Mouse (Mus musculus): ENCODE data around the gene Cd81. TPM values are rescaled to one million over a fixed set of nuclear protein-coding genes. Genes with fewer than 3 reads are reported as not detected.
A peak's percentile ranks its signal among the peaks of the same experiment; 100 is the strongest.

The Cd81 gene
- total RNA-seq, 4 experiments from 2014 or later = 397 to 430 (median 418) TPM

- no peak for DNase-seq (ENCODE audit: low spot score)
These were observed 31.8 kb upstream of the Cd81 start for GRCm38 (mm10) chr7:143020764-143021163.

DNA sequence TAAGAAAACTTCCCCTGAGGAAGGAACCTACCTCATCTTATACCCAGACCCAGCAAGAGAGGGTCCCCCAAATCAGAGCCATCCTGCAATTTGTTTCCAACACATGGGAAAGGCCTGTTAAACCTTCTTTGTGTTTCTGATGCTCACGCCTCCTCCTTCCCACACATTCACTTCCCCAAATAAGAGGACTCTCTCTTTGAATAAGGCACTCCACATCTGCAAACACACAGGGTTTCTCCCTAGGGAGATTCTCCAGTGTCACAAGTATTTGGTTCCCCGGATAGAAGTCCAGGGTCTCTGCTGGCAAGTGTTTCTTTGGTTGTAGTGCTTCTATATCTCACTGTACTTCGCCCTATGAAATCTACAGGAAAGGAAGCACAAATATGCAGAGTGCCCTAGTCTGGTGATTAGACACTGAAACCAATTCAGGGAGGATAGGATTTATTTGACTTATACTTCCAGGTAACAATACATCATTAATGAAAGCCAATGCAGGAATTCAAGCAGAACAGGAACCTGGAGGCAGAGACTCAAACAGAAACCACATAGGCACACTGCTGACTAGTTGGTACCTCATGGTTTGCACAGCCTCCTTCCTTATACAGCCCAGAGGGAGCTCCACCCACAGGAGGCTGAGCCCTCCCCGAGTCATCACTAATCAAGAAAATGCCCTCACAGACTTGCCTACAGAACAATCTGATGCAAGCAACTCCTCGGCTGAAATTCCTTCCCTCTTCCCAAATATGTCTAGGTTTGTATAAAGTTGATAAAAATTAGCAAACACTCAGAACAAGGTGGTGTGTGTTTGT, 31.0 kb upstream of the Cd81 start:
- DNase-seq (ENCODE audit: low spot score) = no peak

DNA sequence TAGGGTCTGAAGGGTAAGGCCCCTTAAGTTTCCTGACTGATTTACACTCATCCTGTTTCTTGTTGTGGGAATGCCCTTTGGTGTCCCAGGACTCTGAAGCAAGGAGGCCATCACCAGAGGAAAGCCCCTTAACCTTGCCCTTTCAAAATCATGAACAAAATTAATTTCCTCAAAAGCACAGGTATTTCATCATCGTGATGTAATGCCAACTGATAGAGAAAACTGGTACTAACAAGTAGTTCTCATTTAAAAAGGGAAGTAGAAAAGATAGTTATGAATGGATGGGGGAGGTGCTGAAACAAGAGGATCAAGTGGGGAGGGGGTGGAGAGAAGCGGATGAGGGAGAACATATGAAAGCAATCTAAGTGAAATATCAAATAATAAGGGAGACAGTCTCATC, 29.0 kb upstream of the Cd81 start:
- DNase-seq (ENCODE audit: low spot score) = no peak

DNA sequence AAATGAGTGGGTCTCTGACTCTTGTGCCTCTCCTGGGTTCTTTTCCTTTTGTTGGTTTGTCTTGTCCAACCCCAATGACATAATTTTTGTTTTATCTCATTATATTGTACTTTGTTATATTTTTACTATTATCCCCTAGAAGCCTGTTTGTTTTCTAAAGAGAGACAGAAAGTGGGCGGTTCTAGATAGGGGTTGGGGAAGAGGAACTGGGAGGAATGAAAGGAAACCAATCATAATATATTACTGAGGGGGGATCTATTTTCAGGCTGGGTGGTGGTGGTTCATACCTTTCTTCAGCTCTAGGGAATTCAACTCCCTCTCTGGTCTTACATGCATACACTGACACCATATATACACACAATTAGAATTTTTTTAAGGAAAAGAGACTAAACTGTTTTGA, 28.2 kb upstream of the Cd81 start:
- no peak for DNase-seq (ENCODE audit: low spot score)

GRCm38 (mm10) chr7:143025496-143025895, 27.0 kb upstream of the Cd81 start:
- no peak for DNase-seq (ENCODE audit: low spot score)

GRCm38 (mm10) chr7:143027196-143027595, 25.3 kb upstream of the Cd81 start:
- no peak for DNase-seq (ENCODE audit: low spot score)

- no peak for DNase-seq (ENCODE audit: low spot score)
These were observed 20.7 kb upstream of the Cd81 start for GRCm38 (mm10) chr7:143031816-143032215.

GRCm38 (mm10) chr7:143033581-143033980, 19.0 kb upstream of the Cd81 start:
- DNase-seq (ENCODE audit: low spot score) = no peak

DNA sequence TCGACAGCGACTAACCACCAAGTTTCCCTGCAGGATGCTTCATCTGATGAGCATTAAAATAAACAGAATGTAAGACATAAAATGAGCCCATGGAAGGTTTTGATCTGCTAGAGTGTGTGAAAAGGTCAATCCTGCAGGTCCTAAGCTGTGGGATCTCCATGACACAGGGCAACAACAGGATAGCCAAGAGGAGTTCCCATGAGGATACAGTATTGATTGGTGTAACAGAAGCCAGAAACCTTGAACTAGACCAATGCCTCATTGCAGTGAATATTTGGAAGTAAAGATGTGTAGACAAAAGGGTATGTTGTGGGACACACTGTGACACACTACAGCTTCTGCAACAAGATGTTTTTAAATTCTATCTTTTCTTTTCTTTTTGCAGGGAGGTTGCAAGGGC, 18.4 kb upstream of the Cd81 start:
- no peak for DNase-seq (ENCODE audit: low spot score)

DNA sequence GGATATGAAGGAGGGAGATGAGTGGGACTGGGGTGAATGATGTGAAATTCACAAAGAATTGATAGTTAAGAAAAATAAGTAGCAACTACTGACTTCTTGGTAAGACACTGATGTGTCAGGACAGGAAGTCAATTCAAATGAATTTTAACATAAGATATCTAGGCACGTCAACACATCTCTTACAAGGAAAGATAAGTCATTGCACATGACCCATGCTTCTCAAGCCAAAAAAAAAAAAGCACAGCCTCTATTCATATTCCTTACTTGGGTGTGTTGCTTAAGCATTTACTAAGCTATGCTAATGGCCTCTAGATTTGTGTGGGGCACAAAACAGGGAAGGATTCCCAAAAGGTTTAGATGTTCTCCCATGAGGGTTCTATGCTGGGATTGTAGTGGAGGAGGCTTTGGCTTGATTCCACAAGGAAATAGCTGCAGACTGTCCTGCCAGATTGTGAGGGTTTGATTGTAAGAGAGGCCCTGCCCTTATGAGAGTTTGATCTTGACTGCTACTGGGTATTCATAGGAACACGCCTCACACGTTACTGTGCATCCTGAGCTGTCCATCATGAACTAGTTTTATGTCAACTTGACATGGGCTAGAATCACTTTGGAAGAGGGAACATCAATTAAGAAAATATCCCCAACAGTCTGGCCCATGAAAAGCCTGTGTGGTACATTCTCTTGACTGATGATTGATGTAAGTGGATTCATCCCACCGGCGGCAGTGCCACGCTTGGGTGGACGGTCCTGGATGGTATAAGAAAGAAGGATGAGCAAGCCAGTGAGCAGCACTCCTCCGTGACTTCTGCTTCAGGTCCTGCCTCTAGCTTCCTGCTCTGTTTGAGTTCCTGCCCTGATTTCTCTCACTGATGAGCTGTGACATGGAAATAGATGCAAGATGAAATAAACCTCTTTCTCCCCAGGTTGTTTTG, 17.8 kb upstream of the Cd81 start:
- DNase-seq (ENCODE audit: low spot score) = peak; percentile 69

DNA sequence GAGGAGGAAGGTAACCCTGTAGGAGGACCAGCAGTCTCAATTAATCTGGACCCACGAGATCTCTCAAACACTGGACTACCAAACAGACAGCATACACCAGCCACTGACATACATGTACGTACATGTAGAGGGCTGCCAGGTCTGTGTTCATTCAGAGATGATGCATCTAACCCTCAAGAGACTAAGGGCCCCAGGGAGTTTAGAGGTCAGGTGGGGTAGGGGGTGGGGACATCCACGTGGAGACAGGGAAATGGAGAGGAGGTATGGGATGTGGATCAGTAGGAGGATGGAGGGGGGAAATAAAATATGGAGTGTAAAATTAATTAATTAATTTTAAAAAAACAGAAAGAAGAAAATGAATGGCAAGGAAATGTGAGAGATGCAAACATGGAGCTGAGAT, 15.8 kb upstream of the Cd81 start:
- DNase-seq (ENCODE audit: low spot score) = no peak

DNA sequence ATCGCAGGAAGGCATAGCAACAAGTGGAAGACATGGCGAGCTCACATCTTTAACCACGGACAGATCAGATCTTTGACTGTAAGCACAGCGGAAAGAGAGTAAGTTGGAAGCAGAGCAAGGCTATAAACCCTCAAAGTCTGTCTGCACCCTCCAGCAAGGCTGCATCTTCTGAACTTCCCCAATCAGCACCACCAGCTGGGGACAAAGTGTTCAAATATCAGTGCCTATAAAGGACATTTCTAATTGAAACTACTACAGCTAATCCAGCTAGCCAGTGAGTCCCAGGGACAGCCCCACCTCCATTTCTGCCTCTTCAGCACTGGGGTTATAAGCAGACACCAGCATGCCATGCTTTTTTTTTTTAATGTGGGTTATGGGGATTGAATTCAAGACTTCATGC, 15.2 kb upstream of the Cd81 start:
- no peak for DNase-seq (ENCODE audit: low spot score)

DNA sequence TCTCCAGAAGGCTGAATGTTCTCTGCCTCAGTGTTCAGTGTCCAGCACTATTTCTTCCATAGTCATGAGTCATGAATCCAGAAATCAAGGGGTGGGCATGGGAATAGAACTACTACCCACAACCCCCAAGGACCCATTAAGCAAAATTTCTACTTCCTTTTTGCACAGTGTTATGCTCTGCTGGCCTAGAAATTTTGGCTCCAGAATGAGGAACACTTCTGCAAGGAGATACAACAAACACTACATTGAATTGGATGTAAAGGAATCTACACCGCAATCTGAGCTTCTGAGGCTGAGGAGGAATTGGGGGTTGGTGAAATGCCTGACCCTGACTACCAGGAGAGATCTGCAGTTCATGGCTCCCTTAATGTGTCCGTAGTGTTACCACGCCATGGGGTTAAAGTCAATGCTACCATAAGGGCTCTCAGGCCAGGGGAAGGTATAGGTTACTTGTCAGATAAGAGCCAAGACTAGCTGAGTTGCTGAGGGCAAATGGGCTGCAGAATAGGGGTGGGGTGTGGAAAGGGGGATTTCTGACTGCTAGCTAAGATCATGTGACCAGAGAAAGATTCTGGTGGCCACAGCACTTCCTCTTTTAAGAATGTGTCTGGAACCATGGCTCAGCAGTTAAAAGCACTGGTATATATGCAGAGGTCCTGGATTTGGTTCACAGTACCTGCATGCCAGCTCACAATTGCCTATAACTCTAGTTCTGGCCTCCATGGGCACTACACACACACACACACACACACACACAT, 14.2 kb upstream of the Cd81 start:
- no peak for DNase-seq (ENCODE audit: low spot score)

DNA sequence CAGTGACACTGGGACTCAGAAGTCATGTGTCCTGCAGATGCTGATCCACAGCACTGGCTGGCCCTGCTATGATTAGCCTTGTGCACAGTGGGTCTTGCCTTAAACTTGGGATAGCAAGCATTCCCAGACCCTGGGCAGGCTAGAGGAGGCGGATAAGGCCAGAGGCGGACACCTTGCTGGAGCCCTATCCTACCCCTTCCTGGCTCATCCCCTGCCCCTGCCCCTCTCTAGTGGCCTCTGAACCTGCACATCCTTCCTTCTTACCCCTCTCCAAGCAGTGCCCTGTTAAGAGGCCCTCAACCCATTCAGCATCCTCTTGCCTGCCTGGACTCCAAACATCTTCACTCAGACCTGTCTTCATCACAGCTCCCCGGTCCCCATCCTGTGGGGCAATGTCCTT, 12.0 kb upstream of the Cd81 start:
- DNase-seq (ENCODE audit: low spot score) = no peak

- peak; percentile 83 for DNase-seq (ENCODE audit: low spot score)
These were observed 11.3 kb upstream of the Cd81 start for GRCm38 (mm10) chr7:143041138-143041822.

GRCm38 (mm10) chr7:143042089-143042488, 10.4 kb upstream of the Cd81 start:
- DNase-seq (ENCODE audit: low spot score) = peak; percentile 91

GRCm38 (mm10) chr7:143042897-143043300, 9.6 kb upstream of the Cd81 start:
- no peak for DNase-seq (ENCODE audit: low spot score)

- DNase-seq (ENCODE audit: low spot score) = no peak
These were observed 8.3 kb upstream of the Cd81 start for GRCm38 (mm10) chr7:143044049-143044825.

GRCm38 (mm10) chr7:143044826-143045206, 7.7 kb upstream of the Cd81 start:
- no peak for DNase-seq (ENCODE audit: low spot score)

DNA sequence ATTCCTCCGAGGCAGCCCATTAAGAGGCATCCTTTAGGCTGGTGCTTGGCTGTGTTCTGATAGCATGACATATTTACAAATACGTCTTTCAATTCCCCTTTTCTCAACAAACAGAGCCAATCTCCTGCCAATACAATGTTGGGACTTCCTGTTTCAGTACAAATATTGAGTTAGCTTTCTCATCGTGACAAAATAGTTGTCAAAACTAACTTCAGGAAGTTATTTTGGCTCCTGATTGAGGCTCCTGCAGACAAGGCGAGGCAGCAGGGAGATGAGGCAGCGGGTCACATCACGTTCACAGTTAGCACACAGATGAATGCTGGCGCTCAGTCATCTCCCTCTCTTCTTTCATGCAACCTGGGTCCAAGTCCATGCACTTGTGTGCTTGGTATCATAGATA, 6.2 kb upstream of the Cd81 start:
- DNase-seq (ENCODE audit: low spot score) = no peak

- no peak for DNase-seq (ENCODE audit: low spot score)
These were observed 3.2 kb upstream of the Cd81 start for GRCm38 (mm10) chr7:143049331-143049730.

Data from heart, adult 8-10 months (tissue).